Mouse (Mus musculus) intestine, postnatal 0 days (tissue): ENCODE data around the gene Gimap9. TPM values are rescaled to one million over a fixed set of nuclear protein-coding genes. Genes with fewer than 3 reads are reported as not detected.

Experiments used
- ATAC-seq: fragments of 200-750 bp; cut with Nextera tagmentation; 2 replicates; pipeline ENCODE4 v1.8.0; 2017; ENCODE audit warnings: mild to moderate bottlenecking, moderate TSS enrichment, moderate library complexity
- H3K27ac ChIP-seq: fragments of 300-500 bp; sonication (generic); 2 replicates; pipeline ENCODE4 v1.5.1; 2014; ENCODE audit warnings: mild to moderate bottlenecking, low read depth, low read length, moderate library complexity
- H3K27me3 ChIP-seq: fragments of 300-500 bp; sonication (generic); replicated peaks from 2 replicates; pipeline ENCODE4 v1.6.1; 2014; ENCODE audit warnings: low read length, mixed read lengths; ENCODE audit not compliant: control insufficient read depth, insufficient read depth
- H3K36me3 ChIP-seq: fragments of 300-500 bp; sonication (generic); 2 replicates; pipeline ENCODE4 v1.6.1; 2014; ENCODE audit warnings: mild to moderate bottlenecking, moderate library complexity; ENCODE audit not compliant: control insufficient read depth, insufficient read depth
- H3K4me1 ChIP-seq: fragments of 300-500 bp; sonication (generic); replicated peaks from 2 replicates; pipeline ENCODE4 v1.6.1; 2014; ENCODE audit warnings: antibody characterized with exemption, low read length, mixed read lengths; ENCODE audit not compliant: control insufficient read depth, insufficient read depth
- H3K4me2 ChIP-seq: fragments of 300-500 bp; sonication (generic); replicated peaks from 2 replicates; pipeline ENCODE4 v1.6.1; 2014; ENCODE audit warnings: low read depth, mild to moderate bottlenecking, moderate library complexity
- H3K4me3 ChIP-seq: fragments of 300-500 bp; sonication (generic); 2 replicates; pipeline ENCODE4 v1.5.1; 2014; ENCODE audit warnings: low read depth, low read length
- H3K9ac ChIP-seq: fragments of 300-500 bp; sonication (generic); 2 replicates; pipeline ENCODE4 v1.6.1; 2014; ENCODE audit warnings: mild to moderate bottlenecking, low read depth, low read length
- H3K9me3 ChIP-seq: fragments of 300-500 bp; sonication (generic); 2 replicates; pipeline ENCODE4 v1.6.1; 2016; ENCODE audit warnings: mixed run types; ENCODE audit not compliant: control insufficient read depth
- CTCF ChIP-seq: sonication (generic); IDR thresholded peaks from 2 replicates; pipeline ENCODE4 v1.5.1; 2016; ENCODE audit warnings: low read depth, mild to moderate bottlenecking, control low read depth, antibody characterized with exemption, moderate library complexity
- WGBS: fragments of 180-500 bp; shearing (Covaris S2); extraction: QIAGEN DNeasy Blood & Tissue Kit; methylation state at CpG from one replicate; pipeline ENCODE4 v1.1.7; 2014; 5-methylcytosine and 5-hydroxymethylcytosine counted together
- polyA plus RNA-seq: library from polyadenylated mRNA; unstranded; fragments of >200 nt; fragmentation: Nextera tagmentation; extraction: Ambion mirVana; gene quantifications from 2 replicates; pipeline ENCODE4 v1.2.1, GENCODE M21; 2015

The Gimap9 gene
- polyA plus RNA-seq, 1 experiment from 2014 or later = 9.9 TPM

DNA sequence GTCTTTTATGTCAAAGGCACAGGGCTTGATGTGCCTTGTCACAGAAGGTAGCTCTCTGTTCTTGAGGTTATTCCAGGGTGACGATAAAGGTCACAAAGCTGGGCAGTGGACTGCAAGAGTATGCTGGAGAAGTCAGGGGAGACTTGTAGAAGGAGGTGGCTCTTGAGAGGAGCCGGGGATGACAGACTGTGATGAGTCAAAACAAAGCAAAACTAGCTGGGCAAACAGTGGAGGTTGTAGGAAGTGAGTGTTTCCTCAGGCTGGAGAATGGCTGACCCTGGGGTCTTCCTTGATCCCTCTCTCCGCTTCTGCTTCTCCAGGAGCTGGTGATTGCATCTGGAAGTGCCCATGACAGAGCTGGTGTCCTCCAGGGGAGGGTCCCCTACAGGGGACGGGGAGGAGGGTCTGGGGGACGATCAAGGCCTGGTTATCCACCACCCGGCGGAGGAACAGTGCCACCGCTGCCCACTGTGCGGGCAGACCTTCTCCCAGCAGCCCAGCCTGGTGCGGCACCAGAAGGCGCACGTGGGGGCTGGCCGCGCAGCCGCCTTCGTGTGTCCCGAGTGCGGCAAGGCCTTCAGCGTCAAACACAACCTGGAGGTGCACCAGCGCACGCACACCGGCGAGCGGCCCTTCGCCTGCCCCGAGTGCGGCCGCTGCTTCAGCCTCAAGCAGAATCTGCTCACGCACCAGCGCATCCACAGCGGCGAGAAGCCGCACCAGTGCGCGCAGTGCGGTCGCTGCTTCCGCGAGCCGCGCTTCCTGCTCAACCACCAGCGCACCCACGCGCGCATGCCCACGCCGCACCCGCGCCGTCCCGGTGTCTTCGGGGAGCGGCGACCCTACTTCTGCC, 46.9 kb upstream of the Gimap9 start:
- H3K9ac ChIP-seq = no peak overlapping the region; the same call in 1 of the 2 replicates
- peak overlapping the region; percentile 67 for H3K4me2 ChIP-seq
- WGBS = 10% methylated on average over 54 of the region's 54 CpGs
- no peak overlapping the region for H3K27ac ChIP-seq
- H3K4me1 ChIP-seq = 0 out of 2 replicates have a peak, but pooled peaks cover 2% of the 10 kb centered on the region
- ATAC-seq = no peak
- H3K9me3 ChIP-seq = no peaks in the 10 kb centered on the region
- peak overlapping the region; percentile 26 for H3K4me3 ChIP-seq
- H3K27me3 ChIP-seq = peaks cover 5% of the 10 kb centered on the region
- H3K36me3 ChIP-seq = no peaks in the 10 kb centered on the region
- no peak for TF ChIP-seq CTCF

- H3K4me1 ChIP-seq = 0 out of 2 replicates have a peak, but pooled peaks cover 2% of the 10 kb centered on the region
- no peaks in the 10 kb centered on the region for H3K9me3 ChIP-seq
- WGBS = 31% methylated on average over 13 of the region's 13 CpGs
- peak overlapping the region; percentile 26 for H3K4me3 ChIP-seq
- TF ChIP-seq CTCF = no peak
- no peak overlapping the region; the same call in 1 of the 2 replicates for H3K9ac ChIP-seq
- no peak for ATAC-seq
- no peak overlapping the region for H3K27ac ChIP-seq
- no peaks in the 10 kb centered on the region for H3K36me3 ChIP-seq
- H3K4me2 ChIP-seq = peak overlapping the region; percentile 67
- H3K27me3 ChIP-seq = peaks cover 5% of the 10 kb centered on the region
Observed at GRCm38 (mm10) chr6:48629661-48630034, 46.3 kb upstream of the Gimap9 start.

GRCm38 (mm10) chr6:48630831-48631230, 45.1 kb upstream of the Gimap9 start:
- no peaks in the 10 kb centered on the region for H3K36me3 ChIP-seq
- TF ChIP-seq CTCF = no peak
- no peak for ATAC-seq
- H3K9me3 ChIP-seq = no peaks in the 10 kb centered on the region
- 85% methylated on average over 8 of the region's 8 CpGs for WGBS
- no peak overlapping the region for H3K4me2 ChIP-seq
- no peak overlapping the region for H3K4me3 ChIP-seq
- H3K27ac ChIP-seq = no peak overlapping the region
- 0 out of 2 replicates have a peak, but pooled peaks cover 2% of the 10 kb centered on the region for H3K4me1 ChIP-seq
- no peak overlapping the region for H3K9ac ChIP-seq
- H3K27me3 ChIP-seq = peaks cover 5% of the 10 kb centered on the region

DNA sequence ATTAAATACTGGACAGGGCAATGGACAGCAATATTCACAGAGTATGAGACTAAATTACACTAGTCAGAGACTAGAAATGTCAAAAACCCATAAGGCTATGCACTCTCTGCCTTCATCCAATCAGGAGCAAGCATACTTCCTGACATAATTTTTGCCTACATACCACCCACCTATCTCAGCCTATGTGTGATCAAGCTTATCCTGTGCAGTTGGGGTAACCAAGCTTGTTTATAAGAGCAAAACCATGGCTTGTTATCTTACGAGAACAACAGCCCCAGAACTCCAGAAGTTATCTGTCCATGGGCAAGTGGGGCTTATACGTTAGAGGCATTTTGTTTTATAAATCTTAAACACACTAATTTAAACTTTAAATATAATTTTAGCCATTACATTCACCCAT, 40.8 kb upstream of the Gimap9 start:
- no peaks in the 10 kb centered on the region for H3K27me3 ChIP-seq
- no peak for ATAC-seq
- 89% methylated on average over 2 of the region's 2 CpGs for WGBS
- H3K4me1 ChIP-seq = no peaks in the 10 kb centered on the region
- H3K9me3 ChIP-seq = no peaks in the 10 kb centered on the region
- no peak overlapping the region for H3K9ac ChIP-seq
- H3K36me3 ChIP-seq = no peaks in the 10 kb centered on the region
- H3K27ac ChIP-seq = no peak overlapping the region
- no peak for TF ChIP-seq CTCF
- no peak overlapping the region for H3K4me2 ChIP-seq
- H3K4me3 ChIP-seq = no peak overlapping the region

DNA sequence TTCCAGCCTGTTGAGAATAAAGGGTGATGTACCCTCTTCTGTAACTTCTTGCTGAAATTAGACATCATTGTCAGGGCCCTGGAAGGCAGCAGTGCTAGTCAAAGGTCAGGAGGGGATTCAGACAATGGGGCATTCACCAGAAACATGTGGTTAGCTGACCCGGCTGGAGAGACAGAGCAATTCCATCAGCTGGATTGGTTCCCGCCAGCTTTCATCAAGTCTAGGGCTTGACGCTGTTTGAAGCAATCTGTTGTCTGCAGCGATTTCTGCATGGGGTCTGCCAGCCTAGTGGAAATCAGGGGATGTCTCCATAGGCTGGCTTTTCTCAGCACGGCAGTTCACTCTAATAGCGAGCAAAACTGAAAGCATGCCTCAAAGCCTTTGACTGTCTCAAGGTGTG, 39.4 kb upstream of the Gimap9 start:
- Histone ChIP-seq H3K4me2 (no peak overlapping the region), H3K9ac (no peak overlapping the region), H3K4me1 (no peaks in the 10 kb centered on the region), H3K36me3 (no peaks in the 10 kb centered on the region), H3K27ac (no peak overlapping the region), H3K27me3 (no peaks in the 10 kb centered on the region), H3K9me3 (no peaks in the 10 kb centered on the region), H3K4me3 (no peak overlapping the region)
- WGBS = 79% methylated on average over 6 of the region's 6 CpGs
- TF ChIP-seq CTCF = no peak
- no peak for ATAC-seq

GRCm38 (mm10) chr6:48637811-48638500, 38.0 kb upstream of the Gimap9 start:
- H3K9me3 ChIP-seq = no peaks in the 10 kb centered on the region
- no peak overlapping the region for H3K4me3 ChIP-seq
- H3K27ac ChIP-seq = no peak overlapping the region
- H3K27me3 ChIP-seq = no peaks in the 10 kb centered on the region
- H3K36me3 ChIP-seq = no peaks in the 10 kb centered on the region
- no peak for TF ChIP-seq CTCF
- 64% methylated on average over 6 of the region's 6 CpGs for WGBS
- no peak for ATAC-seq
- H3K4me2 ChIP-seq = no peak overlapping the region
- no peaks in the 10 kb centered on the region for H3K4me1 ChIP-seq
- H3K9ac ChIP-seq = no peak overlapping the region
